Mouse (Mus musculus) hindbrain, embryonic 14.5 days (tissue): Measurements from ENCODE around the gene Castor1. TPM values are rescaled to one million over a fixed set of nuclear protein-coding genes. Genes with fewer than 3 reads are reported as not detected.
A peak's percentile ranks its signal among the peaks of the same experiment; 100 is the strongest.

Experiments
- ATAC-seq: fragments of 200-750 bp; cut with Nextera tagmentation; 2 replicates; pipeline ENCODE4 v1.8.0; 2017; ENCODE audit warnings: moderate number of reproducible peaks, mild to moderate bottlenecking, moderate TSS enrichment, moderate library complexity; ENCODE audit not compliant: low FRiP score
- DNase-seq: peaks from one replicate; pipeline ENCODE4 v3.0.0-alpha.2; 2015; ENCODE audit warnings: low spot score
- H3K27ac ChIP-seq: fragments of 300-500 bp; sonication (generic); 2 replicates; pipeline ENCODE4 v1.5.1; 2014; ENCODE audit warnings: mild to moderate bottlenecking, moderate library complexity
- H3K27me3 ChIP-seq: fragments of 300-500 bp; sonication (generic); 2 replicates; pipeline ENCODE4 v1.6.1; 2014; ENCODE audit warnings: mild to moderate bottlenecking, low read length, mixed read lengths; ENCODE audit not compliant: control insufficient read depth, insufficient read depth
- H3K36me3 ChIP-seq: fragments of 300-500 bp; sonication (generic); replicated peaks from 2 replicates; pipeline ENCODE4 v1.6.1; 2014; ENCODE audit not compliant: control insufficient read depth, insufficient read depth
- H3K4me1 ChIP-seq: fragments of 300-500 bp; sonication (generic); replicated peaks from 2 replicates; pipeline ENCODE4 v1.6.1; 2014; ENCODE audit warnings: antibody characterized with exemption, low read length, mixed read lengths; ENCODE audit not compliant: control insufficient read depth, insufficient read depth
- H3K4me2 ChIP-seq: fragments of 300-500 bp; sonication (generic); replicated peaks from 2 replicates; pipeline ENCODE4 v1.6.1; 2014; ENCODE audit warnings: mild to moderate bottlenecking, moderate library complexity
- H3K4me3 ChIP-seq: fragments of 300-500 bp; sonication (generic); replicated peaks from 2 replicates; pipeline ENCODE4 v1.5.1; 2014; ENCODE audit warnings: mild to moderate bottlenecking, low read length
- H3K9ac ChIP-seq: fragments of 300-500 bp; sonication (generic); 2 replicates; pipeline ENCODE4 v1.6.1; 2014
- H3K9me3 ChIP-seq: fragments of 300-500 bp; sonication (generic); 2 replicates; pipeline ENCODE4 v1.6.1; 2016; ENCODE audit warnings: low read length; ENCODE audit not compliant: control insufficient read depth
- WGBS: fragments of 180-500 bp; shearing (Covaris S2); extraction: QIAGEN DNeasy Blood & Tissue Kit; methylation state at CpG from one replicate; pipeline ENCODE4 v1.1.7; 2014; 5-methylcytosine and 5-hydroxymethylcytosine counted together
- polyA plus RNA-seq: library from polyadenylated mRNA; unstranded; fragments of >200 nt; fragmentation: Nextera tagmentation; extraction: Ambion mirVana; gene quantifications from 2 replicates; pipeline ENCODE4 v1.2.1, GENCODE M21; 2014

The Castor1 gene
- polyA plus RNA-seq, 1 experiment from 2014 or later, result 4.5 TPM

- H3K4me2 ChIP-seq, result no peak overlapping the region
- no peaks in the 10 kb centered on the region for H3K9me3 ChIP-seq
- H3K4me1 ChIP-seq, result no peaks in the 10 kb centered on the region
- no peaks in the 10 kb centered on the region for H3K36me3 ChIP-seq
- no peaks in the 10 kb centered on the region for H3K27me3 ChIP-seq
- no peak overlapping the region for H3K4me3 ChIP-seq
- WGBS, result 86% methylated on average over 5 of the region's 5 CpGs
- no peak overlapping the region for H3K27ac ChIP-seq
- ATAC-seq (no peak), DNase-seq (no peak)
- no peak overlapping the region for H3K9ac ChIP-seq
Observed at GRCm38 (mm10) chr11:4226569-4227325, 8.7 kb downstream of the Castor1 start.

GRCm38 (mm10) chr11:4228463-4228862 lies 10.4 kb downstream of the Castor1 start:
- Histone ChIP-seq H3K9me3 (no peaks in the 10 kb centered on the region), H3K4me2 (no peak overlapping the region), H3K27me3 (no peaks in the 10 kb centered on the region), H3K4me3 (no peak overlapping the region), H3K36me3 (no peaks in the 10 kb centered on the region), H3K27ac (no peak overlapping the region), H3K9ac (no peak overlapping the region), H3K4me1 (no peaks in the 10 kb centered on the region)
- DNase-seq (no peak), ATAC-seq (0 out of 2 replicates have a peak, but pooled peaks have one; percentile 48)
- WGBS, result 48% methylated on average over 8 of the region's 8 CpGs

DNA sequence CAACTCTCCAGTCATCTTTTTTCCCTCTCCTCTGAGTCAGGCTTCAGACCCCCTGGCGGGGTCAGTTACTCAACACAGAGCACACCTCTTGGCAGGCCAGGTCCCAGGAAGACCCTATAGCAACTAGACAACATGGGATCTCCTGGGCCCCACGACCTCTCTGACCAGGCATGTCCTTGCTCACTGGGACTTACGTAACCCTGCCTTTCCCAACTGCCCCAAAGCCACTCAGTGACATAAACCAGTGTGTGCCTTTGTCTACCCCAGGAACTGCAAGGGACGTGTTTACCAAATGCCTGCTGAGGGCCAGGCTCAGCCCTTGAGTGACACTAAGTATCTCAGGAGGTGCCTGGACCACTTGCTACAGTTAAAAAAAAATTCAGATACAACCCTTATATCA lies 11.8 kb downstream of the Castor1 start:
- 71% methylated on average over 4 of the region's 4 CpGs for WGBS

DNA sequence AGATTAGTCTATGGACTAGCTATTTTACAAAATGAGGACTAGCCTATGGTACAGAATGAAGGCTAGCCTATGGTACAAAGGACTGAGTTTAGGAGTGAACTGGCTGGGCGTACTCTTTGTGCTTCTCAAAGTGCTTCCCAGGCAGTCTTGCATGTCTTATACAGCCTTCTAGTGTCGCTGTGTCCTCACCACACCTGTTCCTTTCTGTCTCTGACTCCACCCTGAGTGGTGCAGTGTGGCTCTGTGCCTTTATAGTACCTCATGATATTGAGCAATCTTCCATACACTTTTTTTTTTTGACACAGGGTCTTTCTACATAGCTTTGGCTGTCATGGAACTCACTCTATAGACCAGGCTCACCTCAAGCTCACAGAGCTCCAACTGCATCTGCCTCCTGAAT lies 13.4 kb downstream of the Castor1 start:
- Histone ChIP-seq H3K27ac (no peak overlapping the region), H3K9ac (no peak overlapping the region), H3K4me3 (no peak overlapping the region), H3K9me3 (no peaks in the 10 kb centered on the region), H3K4me1 (no peaks in the 10 kb centered on the region), H3K4me2 (no peak overlapping the region), H3K27me3 (no peaks in the 10 kb centered on the region), H3K36me3 (no peaks in the 10 kb centered on the region)
- ATAC-seq, result no peak
- WGBS, result 89% methylated on average over 2 of the region's 2 CpGs
- DNase-seq, result no peak

More for the DNA sequence above, 11.8 kb downstream of the Castor1 start:
- Histone ChIP-seq H3K9me3 (no peaks in the 10 kb centered on the region), H3K36me3 (no peaks in the 10 kb centered on the region), H3K27ac (no peak overlapping the region), H3K4me3 (no peak overlapping the region), H3K9ac (no peak overlapping the region), H3K4me1 (no peaks in the 10 kb centered on the region), H3K4me2 (no peak overlapping the region), H3K27me3 (no peaks in the 10 kb centered on the region)
- DNase-seq (no peak), ATAC-seq (no peak)

DNA sequence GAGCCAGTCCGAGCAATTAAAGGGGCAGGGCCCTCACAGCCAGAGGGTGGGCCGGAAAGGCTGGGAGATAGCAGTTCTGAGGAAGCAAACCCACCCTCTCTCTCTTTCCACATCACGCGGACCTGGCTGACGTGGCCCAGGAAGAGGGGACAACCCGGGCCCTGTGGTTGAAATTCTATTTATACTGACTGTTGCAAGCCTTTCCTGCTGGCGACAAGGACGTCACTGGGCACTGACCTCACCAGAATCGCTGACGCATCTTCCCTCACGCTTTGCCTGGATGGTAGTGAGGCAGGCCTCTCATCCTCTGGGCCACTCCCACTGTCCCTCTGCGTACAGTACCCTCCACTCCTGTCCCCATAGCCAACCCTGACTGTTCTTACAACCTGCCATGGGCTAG lies 14.6 kb downstream of the Castor1 start:
- Histone ChIP-seq H3K9me3 (no peaks in the 10 kb centered on the region), H3K4me1 (no peaks in the 10 kb centered on the region), H3K9ac (no peak overlapping the region), H3K36me3 (no peaks in the 10 kb centered on the region), H3K27me3 (no peaks in the 10 kb centered on the region), H3K4me3 (no peak overlapping the region), H3K4me2 (no peak overlapping the region), H3K27ac (no peak overlapping the region)
- DNase-seq (no peak), ATAC-seq (no peak)
- 71% methylated on average over 12 of the region's 12 CpGs for WGBS

- no peak overlapping the region for H3K27ac ChIP-seq
- WGBS, result 88% methylated on average over 6 of the region's 6 CpGs
- no peak overlapping the region for H3K4me2 ChIP-seq
- H3K27me3 ChIP-seq, result no peaks in the 10 kb centered on the region
- no peak overlapping the region for H3K4me3 ChIP-seq
- H3K4me1 ChIP-seq, result no peaks in the 10 kb centered on the region
- DNase-seq (no peak), ATAC-seq (no peak)
- no peaks in the 10 kb centered on the region for H3K9me3 ChIP-seq
- H3K36me3 ChIP-seq, result no peaks in the 10 kb centered on the region
- H3K9ac ChIP-seq, result no peak overlapping the region
Observed at GRCm38 (mm10) chr11:4235052-4235655, 17.1 kb downstream of the Castor1 start.

DNA sequence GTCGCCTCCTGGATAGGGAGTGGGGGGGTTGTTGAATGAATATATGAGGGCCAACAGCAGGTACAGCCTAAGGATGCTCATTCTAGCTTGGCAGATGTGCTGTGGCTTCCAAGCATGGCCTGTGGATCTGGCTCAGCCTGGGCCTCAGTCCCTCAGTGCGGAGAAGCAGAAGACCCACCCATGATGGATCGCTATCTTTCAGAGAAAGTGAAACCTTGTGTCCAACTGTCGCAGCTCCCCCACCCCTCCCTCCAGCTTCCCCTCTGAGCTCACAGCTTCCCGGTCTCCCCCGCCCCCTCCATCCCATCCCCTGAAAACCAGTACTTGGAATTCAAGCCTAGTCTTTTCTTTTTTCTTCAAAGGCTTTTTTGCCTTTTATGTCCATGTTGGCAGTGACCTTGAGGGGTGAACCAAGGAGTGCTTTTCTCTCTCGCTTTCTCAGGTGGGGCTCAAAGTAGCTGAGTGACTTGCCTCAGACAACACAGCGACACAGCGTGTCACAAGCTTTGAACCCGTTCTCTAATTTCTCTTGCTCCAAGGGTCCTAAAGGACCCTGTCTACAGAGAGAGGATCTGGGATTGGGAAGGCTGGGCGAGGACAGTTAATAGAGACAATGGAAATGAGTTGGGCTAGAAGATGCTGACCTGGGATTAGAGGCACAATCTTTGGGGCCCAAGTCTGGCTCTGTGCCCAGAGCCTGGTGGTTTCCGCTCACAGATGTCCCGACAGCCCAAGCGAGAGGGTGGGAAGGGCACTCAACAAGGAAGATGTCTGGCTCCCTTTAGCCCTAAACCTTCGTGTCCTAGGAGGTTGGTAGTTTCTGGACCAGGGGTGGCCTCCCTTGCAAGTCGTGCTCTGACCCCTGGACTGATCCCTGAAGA lies 17.9 kb downstream of the Castor1 start, which contains the start of gene Osm:
Gene Osm (plus strand): TSS at position 756 of the 881 bp plus-strand sequence.
- no peaks in the 10 kb centered on the region for H3K4me1 ChIP-seq
- no peaks in the 10 kb centered on the region for H3K36me3 ChIP-seq
- DNase-seq (no peak), ATAC-seq (no peak)
- no peaks in the 10 kb centered on the region for H3K27me3 ChIP-seq
- H3K9ac ChIP-seq, result no peak within 1 kb of the TSS
- no peaks in the 10 kb centered on the region for H3K9me3 ChIP-seq
- no peak within 1 kb of the TSS for H3K4me3 ChIP-seq
- H3K4me2 ChIP-seq, result no peak within 1 kb of the TSS
- no peak within 1 kb of the TSS for H3K27ac ChIP-seq
- 80% methylated on average over 16 of the region's 16 CpGs for whole genome bisulfite sequencing

DNA sequence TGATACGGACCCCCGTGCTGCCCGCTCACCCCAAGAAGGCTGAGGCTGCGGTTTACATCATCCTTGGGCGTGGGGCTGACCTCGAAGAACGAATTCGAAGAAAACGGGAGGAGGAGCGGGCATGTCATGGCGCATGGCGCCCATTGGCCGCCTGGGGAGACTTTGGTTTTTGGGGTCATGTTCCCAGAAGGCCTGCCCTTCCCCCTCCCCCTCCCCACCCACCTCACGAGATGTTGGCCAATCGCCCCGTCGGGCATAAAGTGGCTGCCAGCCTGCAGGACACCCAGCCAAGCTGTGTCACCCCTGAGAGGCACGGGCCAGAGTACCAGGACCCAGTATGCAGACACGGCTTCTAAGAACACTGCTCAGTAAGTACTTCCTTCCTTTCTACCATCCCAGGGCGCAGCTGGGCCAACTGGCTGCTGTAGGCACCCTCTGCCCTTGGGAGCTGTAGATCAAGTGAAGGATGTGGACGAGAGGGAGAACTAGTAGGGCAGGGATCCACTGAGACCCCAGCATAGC lies 18.6 kb downstream of the Castor1 start:
- 88% methylated on average over 21 of the region's 21 CpGs for WGBS
- no peak overlapping the region for H3K27ac ChIP-seq
- no peaks in the 10 kb centered on the region for H3K27me3 ChIP-seq

GRCm38 (mm10) chr11:4237389-4237912 lies 19.4 kb downstream of the Castor1 start:
- Histone ChIP-seq H3K4me3 (no peak overlapping the region), H3K4me2 (no peak overlapping the region), H3K27me3 (no peaks in the 10 kb centered on the region), H3K9me3 (no peaks in the 10 kb centered on the region), H3K36me3 (no peaks in the 10 kb centered on the region), H3K27ac (no peak overlapping the region), H3K4me1 (no peaks in the 10 kb centered on the region), H3K9ac (no peak overlapping the region)
- ATAC-seq (no peak), DNase-seq (no peak)
- 92% methylated on average over 18 of the region's 18 CpGs for WGBS

More for the DNA sequence above, 18.6 kb downstream of the Castor1 start:
- no peak overlapping the region for H3K9ac ChIP-seq
- H3K4me3 ChIP-seq, result no peak overlapping the region
- no peak for ATAC-seq
- H3K4me1 ChIP-seq, result no peaks in the 10 kb centered on the region
- no peaks in the 10 kb centered on the region for H3K36me3 ChIP-seq
- no peak overlapping the region for H3K4me2 ChIP-seq
- no peaks in the 10 kb centered on the region for H3K9me3 ChIP-seq
- no peak for DNase-seq
